Mouse (Mus musculus) embryonic facial prominence, embryonic 10.5 days (tissue): Measurements from ENCODE around the gene Hpca. TPM values are rescaled to one million over a fixed set of nuclear protein-coding genes. Genes with fewer than 3 reads are reported as not detected.

Experiments
- DNase-seq: peaks from one replicate; pipeline ENCODE4 v3.0.0-alpha.2; 2017; ENCODE audit warnings: low spot score
- H3K27ac ChIP-seq: fragments of 300-500 bp; sonication (generic); replicated peaks from 2 replicates; pipeline ENCODE4 v1.5.1; 2016; ENCODE audit warnings: mild to moderate bottlenecking
- H3K27me3 ChIP-seq: fragments of 300-500 bp; sonication (generic); replicated peaks from 2 replicates; pipeline ENCODE4 v1.6.1; 2016; ENCODE audit warnings: low read depth, mild to moderate bottlenecking; ENCODE audit not compliant: poor library complexity, severe bottlenecking
- H3K36me3 ChIP-seq: fragments of 300-500 bp; sonication (generic); replicated peaks from 2 replicates; pipeline ENCODE4 v1.6.1; 2016; ENCODE audit warnings: mild to moderate bottlenecking, moderate library complexity
- H3K4me1 ChIP-seq: fragments of 300-500 bp; sonication (generic); 2 replicates; pipeline ENCODE4 v1.6.1; 2016
- H3K4me3 ChIP-seq: fragments of 300-500 bp; sonication (generic); 2 replicates; pipeline ENCODE4 v1.5.1; 2016; ENCODE audit warnings: mild to moderate bottlenecking, moderate library complexity
- H3K9me3 ChIP-seq: fragments of 300-500 bp; sonication (generic); 2 replicates; pipeline ENCODE4 v1.6.1; 2016; ENCODE audit warnings: mild to moderate bottlenecking
- WGBS: fragments of 180-500 bp; shearing (Covaris S2); methylation state at CpG from one replicate; pipeline ENCODE4 v1.1.7; 2016; 5-methylcytosine and 5-hydroxymethylcytosine counted together
- polyA plus RNA-seq: library from polyadenylated mRNA; unstranded; fragments of >200 nt; fragmentation: Nextera tagmentation; extraction: Ambion mirVana; gene quantifications from 2 replicates; pipeline ENCODE4 v1.2.1, GENCODE M21; 2016

Hpca gene
- polyA plus RNA-seq, 1 experiment from 2014 or later = 0.66 TPM

DNA sequence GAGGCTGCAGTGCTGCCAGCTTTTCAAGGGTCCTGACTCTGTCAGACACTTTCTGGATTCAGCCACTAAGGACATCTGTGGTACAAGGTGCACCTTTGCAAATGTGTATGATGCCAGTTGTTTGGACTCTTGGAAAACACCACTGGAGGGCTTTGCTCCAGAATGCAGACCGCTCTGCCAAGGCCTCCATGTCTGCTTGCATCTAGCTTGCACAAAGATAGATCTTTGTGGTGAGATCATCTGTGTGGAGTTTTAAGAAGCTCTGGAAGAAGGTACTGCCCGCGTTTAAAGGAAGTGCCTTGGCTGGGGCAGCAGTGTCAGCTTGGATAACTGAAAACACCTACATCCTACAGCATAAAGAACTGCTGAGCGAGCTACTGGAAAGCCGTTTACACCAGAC lies 21.7 kb upstream of the Hpca start:
- Histone ChIP-seq H3K27me3 (peaks cover 16% of the 10 kb centered on the region), H3K27ac (no peak overlapping the region), H3K36me3 (peaks cover 36% of the 10 kb centered on the region), H3K9me3 (no peaks in the 10 kb centered on the region), H3K4me1 (peaks cover 14% of the 10 kb centered on the region), H3K4me3 (no peak overlapping the region)
- 86% methylated on average over 5 of the region's 5 CpGs for WGBS
- DNase-seq = no peak

DNA sequence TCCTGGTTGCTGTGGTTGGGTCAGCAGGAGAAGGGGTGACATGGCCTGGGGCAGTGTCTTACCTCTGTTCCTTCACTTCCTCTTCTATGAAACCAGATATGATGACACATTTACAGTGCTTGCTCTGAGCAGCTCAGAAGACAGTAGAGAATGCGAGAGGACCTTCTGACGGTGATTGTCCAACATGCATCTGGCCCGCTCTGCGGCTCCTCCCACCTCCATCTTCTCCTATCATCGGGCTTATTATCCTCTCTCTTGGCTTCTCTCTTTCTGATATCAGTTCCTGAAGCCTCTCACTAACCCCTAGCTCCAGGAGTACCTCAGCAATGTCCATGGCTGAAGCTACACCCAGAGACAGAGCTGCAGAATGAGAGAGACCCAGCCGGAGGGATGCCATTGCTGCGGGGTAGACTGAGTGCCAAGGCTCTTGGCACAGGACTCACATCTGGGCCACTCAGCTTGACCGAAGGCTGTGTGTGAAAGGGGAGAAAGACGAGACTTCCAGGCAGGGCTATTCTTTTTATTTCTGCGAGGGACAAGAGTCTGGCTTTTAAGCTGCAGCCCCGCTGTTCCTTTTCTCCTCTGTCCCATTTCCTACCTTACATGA lies 20.7 kb upstream of the Hpca start:
- Histone ChIP-seq H3K36me3 (peaks cover 27% of the 10 kb centered on the region), H3K9me3 (no peaks in the 10 kb centered on the region), H3K27ac (no peak overlapping the region), H3K27me3 (peaks cover 26% of the 10 kb centered on the region), H3K4me1 (peaks cover 20% of the 10 kb centered on the region), H3K4me3 (no peak overlapping the region)
- WGBS = 85% methylated on average over 11 of the region's 11 CpGs
- no peak for DNase-seq

DNA sequence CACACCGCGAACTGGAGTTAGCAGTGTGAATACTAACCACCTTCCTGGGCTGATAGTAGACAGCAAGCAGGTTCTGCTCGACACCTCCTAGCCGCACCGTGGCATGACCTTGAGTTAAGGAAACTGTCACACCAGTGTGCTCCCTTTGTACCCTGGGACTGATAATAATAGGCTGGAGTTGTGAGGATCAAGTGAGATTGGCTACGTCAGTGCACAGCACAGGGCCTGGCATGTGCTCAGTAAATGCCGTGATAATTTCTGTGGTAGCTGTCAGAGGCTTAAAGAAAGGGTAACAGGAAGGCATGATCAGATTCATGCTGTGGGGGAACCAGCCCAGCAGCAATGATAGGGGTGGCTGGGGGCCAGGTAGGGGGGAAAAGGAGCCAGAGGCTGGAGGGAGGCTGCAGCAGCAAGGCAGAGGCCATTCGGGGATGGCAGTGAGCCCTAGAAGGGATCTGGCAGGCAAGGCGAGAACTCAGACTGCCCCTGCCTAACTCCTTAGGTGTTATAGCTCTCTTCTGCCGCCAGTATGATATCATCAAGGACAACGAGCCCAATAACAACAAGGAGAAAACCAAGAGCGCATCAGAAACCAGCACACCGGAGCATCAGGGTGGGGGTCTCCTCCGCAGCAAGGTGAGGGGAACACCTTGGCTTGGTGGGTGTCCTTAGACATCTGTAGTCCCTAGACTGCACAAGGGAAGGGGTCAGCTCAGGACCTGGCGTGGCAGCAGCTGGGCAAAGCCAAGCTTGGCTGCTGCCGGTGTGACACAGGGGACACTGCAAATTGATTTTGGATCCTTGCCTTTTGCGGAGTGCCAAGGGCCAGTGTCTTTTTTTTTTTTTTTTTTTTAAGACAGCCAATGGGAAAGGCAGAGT lies 20.0 kb upstream of the Hpca start:
- peaks cover 24% of the 10 kb centered on the region for H3K36me3 ChIP-seq
- no peak overlapping the region for H3K27ac ChIP-seq
- DNase-seq = no peak
- 83% methylated on average over 17 of the region's 17 CpGs for WGBS
- H3K9me3 ChIP-seq = no peaks in the 10 kb centered on the region
- peaks cover 27% of the 10 kb centered on the region for H3K4me1 ChIP-seq
- no peak overlapping the region for H3K4me3 ChIP-seq
- H3K27me3 ChIP-seq = peaks cover 33% of the 10 kb centered on the region

DNA sequence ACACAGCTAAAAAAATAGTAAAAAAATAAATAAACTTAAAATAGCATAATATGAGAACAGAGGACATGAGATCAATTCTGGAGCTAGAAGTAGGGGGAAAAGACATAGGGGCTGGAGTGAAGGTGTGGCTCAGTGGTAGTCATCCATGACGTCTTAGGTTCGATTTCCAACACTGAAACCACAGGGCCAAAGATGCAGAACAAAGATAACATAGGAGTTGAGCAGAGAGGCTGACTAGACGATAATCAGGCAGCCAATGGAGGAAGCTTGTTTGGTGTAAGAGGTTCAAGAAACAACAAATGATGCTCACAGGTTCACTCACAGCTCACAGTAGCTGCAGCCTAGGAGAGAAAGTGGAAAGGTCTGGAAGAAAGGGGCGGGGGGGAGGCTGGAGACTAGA lies 19.0 kb upstream of the Hpca start:
- Histone ChIP-seq H3K4me1 (peaks cover 34% of the 10 kb centered on the region), H3K36me3 (peaks cover 22% of the 10 kb centered on the region), H3K27ac (no peak overlapping the region), H3K9me3 (no peaks in the 10 kb centered on the region), H3K4me3 (no peak overlapping the region), H3K27me3 (peaks cover 42% of the 10 kb centered on the region)
- 89% methylated on average over 4 of the region's 4 CpGs for WGBS
- DNase-seq = no peak

DNA sequence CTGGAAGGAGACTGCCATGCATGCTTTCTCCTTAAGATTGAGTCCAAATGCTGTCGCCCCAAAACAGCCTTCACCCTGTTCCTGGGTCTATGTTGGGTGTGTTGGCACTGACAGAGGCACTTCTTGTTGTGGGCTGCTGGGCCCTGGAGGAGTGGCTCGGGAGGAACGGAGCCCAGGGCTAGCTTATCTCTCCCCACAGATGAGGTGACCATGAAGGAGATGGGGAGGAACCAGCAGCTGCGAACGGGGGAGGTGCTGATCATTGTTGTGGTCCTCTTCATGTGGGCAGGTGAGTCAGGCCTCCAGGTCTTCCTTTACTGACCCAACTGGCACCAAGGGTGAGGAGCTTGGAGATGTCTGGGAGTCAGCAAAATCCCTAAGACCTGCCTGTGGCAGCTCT lies 17.8 kb upstream of the Hpca start:
- 87% methylated on average over 5 of the region's 5 CpGs for WGBS
- Histone ChIP-seq H3K36me3 (peaks cover 16% of the 10 kb centered on the region), H3K9me3 (no peaks in the 10 kb centered on the region), H3K4me3 (no peak overlapping the region), H3K4me1 (peaks cover 39% of the 10 kb centered on the region), H3K27ac (no peak overlapping the region), H3K27me3 (peaks cover 51% of the 10 kb centered on the region)
- DNase-seq = no peak

DNA sequence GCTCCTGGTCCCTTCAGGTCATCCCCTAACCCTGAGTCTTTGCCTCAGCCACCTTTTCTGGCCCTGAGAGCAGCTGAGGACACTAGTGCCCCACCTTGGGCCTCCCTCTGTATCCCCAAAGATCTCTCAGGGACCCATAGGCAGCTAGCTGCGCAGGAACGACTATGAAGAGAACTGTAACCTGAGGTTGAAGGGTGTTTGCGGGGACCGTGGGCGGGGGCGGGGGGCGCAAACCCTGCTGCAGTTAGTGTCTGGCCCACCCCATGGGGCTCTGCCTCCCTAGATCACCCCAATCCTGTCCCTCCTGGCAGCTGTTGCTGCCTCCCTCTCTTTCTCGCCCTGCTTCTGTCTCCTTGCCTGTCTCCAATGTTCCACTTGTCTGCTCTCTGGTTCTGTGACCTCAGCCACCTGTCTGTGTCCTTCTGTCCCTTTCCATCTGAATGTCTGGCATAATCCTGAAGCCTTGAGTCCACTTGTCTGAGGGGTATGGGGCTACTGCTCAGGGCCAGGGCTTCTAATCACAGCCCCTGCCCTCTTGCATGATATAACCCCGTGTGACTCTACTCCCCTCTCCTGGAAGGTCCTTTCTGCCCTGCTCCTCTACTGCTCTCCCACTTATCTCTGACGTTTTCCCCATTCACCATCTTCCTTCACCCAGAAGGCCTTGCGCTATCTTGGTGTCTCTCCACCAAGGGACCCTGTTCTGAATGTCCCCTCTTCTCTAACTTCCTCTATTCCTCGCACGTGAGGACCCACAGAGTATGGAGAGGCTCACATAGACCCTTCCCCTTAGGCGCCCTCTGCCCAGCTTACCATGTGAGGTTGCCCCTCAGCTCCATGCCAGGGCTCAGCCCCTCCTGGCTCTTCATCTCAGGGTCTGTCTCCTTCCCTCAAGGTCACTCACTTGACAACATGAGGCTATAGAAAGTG lies 15.8 kb upstream of the Hpca start:
- Histone ChIP-seq H3K4me1 (peaks cover 33% of the 10 kb centered on the region), H3K27ac (peak overlapping the region; percentile 71), H3K9me3 (no peaks in the 10 kb centered on the region), H3K27me3 (peaks cover 51% of the 10 kb centered on the region), H3K4me3 (peak overlapping the region; percentile 70), H3K36me3 (peaks cover 3% of the 10 kb centered on the region; the same call in 1 of the 2 replicates)
- no peak for DNase-seq
- WGBS = 40% methylated on average over 14 of the region's 14 CpGs

DNA sequence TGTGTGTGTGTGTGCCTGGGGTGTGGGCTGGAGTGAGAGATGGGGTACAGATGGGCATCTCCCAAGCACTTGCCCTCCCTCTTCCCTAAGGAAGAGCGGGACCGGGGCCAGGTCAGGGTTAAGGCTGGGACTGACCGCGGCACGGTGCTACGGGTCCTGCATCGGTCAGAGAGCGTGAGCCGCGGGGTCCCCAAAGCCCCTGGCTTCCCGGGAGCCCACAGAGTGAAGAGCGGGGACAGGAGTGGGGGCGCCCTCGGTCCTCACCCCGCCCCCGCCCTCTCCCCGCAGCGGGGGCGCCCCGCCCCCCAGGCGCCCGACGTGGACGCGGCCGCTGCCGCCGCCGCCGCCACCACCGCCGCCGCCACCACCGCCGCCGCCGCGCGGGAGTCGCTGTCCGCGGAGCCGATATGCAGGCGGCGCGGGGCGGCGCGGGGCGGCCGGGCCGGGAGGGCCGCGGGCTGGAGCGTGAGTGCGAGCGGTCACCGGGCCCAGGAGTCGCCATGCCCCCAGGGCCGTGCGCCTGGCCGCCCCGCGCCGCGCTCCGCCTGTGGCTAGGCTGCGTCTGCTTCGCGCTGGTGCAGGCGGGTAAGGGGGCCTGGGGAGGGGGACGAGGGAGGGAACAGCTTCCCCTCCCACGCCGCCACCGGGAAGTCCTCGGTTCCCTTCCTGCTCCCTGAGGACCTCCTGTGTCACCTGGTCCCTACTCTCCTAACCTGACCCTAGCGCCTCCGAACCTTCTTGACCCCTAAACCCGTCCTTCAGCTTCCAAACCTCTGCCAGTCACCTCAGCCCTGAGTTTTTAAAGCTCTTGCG lies 14.9 kb upstream of the Hpca start, which contains the start of gene Fndc5:
Fndc5 (plus strand) TSS at position 421 of the 813 bp plus-strand sequence.
- Histone ChIP-seq H3K9me3 (no peaks in the 10 kb centered on the region), H3K36me3 (no peaks in the 10 kb centered on the region), H3K4me1 (peaks cover 33% of the 10 kb centered on the region), H3K4me3 (peak within 1 kb of the TSS; percentile 70), H3K27ac (peak within 1 kb of the TSS; percentile 71), H3K27me3 (peaks cover 59% of the 10 kb centered on the region)
- DNase-seq = peak; percentile 56
- WGBS = 2% methylated on average over 79 of the region's 80 CpGs

DNA sequence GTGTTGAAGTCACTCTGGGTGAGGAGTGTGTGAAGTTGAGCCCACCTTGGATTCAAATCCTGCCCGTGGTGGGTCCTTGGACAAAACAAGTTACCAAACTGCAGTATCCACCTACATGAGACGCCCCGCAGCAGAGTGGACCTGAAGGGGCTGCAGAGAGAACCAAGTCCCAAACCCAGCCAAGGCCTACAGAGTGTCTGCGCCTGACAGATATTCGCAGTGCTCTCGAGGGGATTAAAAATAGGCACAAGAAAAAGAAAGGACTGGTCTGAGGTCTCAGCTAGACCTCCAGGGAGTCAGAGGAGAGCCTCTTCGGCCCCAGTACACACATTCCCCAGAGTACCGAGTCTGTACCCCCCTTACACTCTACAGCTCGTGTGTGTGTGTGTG lies 14.3 kb upstream of the Hpca start:
- Histone ChIP-seq H3K9me3 (no peaks in the 10 kb centered on the region), H3K4me1 (peaks cover 36% of the 10 kb centered on the region), H3K27ac (peak overlapping the region; percentile 71), H3K4me3 (peak overlapping the region; percentile 70), H3K36me3 (no peaks in the 10 kb centered on the region), H3K27me3 (peaks cover 64% of the 10 kb centered on the region)
- 36% methylated on average over 9 of the region's 9 CpGs for WGBS
- DNase-seq = no peak

GRCm38 (mm10) chr4:129135637-129136036 lies 13.8 kb upstream of the Hpca start:
- 60% methylated on average over 2 of the region's 2 CpGs for WGBS
- peaks cover 66% of the 10 kb centered on the region for H3K27me3 ChIP-seq
- H3K4me3 ChIP-seq = no peak overlapping the region
- H3K4me1 ChIP-seq = peaks cover 42% of the 10 kb centered on the region
- DNase-seq = no peak
- no peak overlapping the region for H3K27ac ChIP-seq
- no peaks in the 10 kb centered on the region for H3K9me3 ChIP-seq
- no peaks in the 10 kb centered on the region for H3K36me3 ChIP-seq

DNA sequence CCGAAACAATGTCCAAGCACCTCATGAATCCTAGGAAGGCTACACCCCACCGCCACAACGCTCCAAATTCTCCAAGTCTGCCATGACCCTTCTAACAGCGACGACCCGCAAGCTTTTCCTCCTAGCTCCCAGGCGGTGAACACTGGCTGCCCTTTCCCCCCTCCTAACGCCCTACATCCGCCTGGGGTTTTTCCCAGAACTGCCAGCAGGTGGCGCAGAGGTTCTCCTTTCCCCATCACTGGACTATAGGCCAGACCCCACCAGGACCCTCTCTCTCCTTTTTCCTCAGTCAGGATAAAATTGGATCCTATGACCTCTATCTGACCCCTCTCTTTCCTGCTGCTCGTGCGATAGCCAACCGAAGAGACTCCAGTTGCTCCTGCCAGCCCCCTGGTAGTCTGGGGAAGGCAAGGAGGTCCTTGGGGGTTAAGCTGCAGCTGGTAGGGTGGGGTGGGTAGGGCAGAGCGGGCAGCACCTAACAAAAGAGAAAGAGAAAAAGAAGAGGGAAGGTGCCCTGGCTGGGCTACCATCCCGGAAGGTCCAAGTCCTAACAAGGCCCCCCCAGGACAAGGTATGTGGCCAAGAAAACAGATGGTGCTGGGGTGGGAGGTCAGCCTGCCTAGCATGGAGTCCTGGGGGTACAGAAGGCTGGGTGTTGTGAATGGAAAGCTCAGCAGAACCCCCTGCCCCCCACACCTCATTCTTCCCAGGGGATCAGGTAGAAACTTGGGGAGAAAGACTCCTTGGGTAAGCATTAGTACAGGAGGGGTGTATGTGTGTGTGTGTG lies 13.2 kb upstream of the Hpca start:
- H3K9me3 ChIP-seq = no peaks in the 10 kb centered on the region
- 12% methylated on average over 15 of the region's 15 CpGs for WGBS
- H3K27ac ChIP-seq = 0 out of 2 replicates have a peak overlapping the region, but pooled peaks have one; percentile 52
- H3K27me3 ChIP-seq = peaks cover 65% of the 10 kb centered on the region
- peak; percentile 92 for DNase-seq
- H3K36me3 ChIP-seq = no peaks in the 10 kb centered on the region
- peaks cover 48% of the 10 kb centered on the region for H3K4me1 ChIP-seq
- peak overlapping the region; percentile 29 for H3K4me3 ChIP-seq

DNA sequence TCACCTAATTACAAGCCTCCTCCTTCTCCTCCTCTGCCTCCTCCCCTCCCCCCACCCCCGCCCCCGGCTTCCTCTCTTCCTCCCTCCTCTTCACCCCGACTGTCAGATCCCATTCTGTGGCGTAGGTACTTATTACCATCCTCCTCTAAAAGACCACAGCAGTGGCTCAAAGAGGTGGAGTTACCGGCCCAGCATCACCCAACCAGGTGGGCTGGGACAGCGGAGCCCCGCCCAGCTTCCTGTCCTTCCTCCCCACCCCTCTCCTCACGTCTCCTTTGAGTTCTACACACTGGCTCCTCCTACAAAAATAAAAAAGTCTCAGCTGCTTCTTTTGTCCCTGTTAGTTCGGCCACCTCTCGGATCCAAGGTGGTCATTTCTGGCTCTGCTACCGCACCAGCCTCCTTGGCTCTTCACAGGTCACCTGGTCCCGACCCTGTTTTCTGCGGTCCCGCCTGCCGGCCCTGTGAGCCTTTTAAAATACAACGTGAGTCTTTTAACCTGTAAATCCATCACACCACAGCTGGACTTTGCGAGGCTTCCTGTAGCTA lies 9.0 kb upstream of the Hpca start:
- H3K4me1 ChIP-seq = peaks cover 53% of the 10 kb centered on the region
- peak; percentile 81 for DNase-seq

More for the DNA sequence above, 9.0 kb upstream of the Hpca start:
- Histone ChIP-seq H3K27ac (peak overlapping the region; percentile 78), H3K9me3 (no peaks in the 10 kb centered on the region), H3K4me3 (peak overlapping the region; percentile 54), H3K36me3 (no peaks in the 10 kb centered on the region), H3K27me3 (peaks cover 43% of the 10 kb centered on the region)
- 3% methylated on average over 17 of the region's 17 CpGs for WGBS
